Mouse (Mus musculus) adrenal gland, adult 10 weeks (tissue): ENCODE results near the gene Gm49393. TPM values are rescaled to one million over a fixed set of nuclear protein-coding genes. Genes with fewer than 3 reads are reported as not detected.

ENCODE experiments used
- polyA plus RNA-seq: library from polyadenylated mRNA; stranded (reverse); fragments of 350-450 nt; fragmentation: Illumina TruSeq; extraction: RNeasy Lipid Tissue Mini Kit (QIAGEN cat#74804); gene quantifications from one replicate; pipeline ENCODE4 v1.2.3, GENCODE M21; 2014; ENCODE audit warnings: low read depth, low replicate concordance

The Gm49393 gene
- 295 TPM for polyA plus RNA-seq

DNA sequence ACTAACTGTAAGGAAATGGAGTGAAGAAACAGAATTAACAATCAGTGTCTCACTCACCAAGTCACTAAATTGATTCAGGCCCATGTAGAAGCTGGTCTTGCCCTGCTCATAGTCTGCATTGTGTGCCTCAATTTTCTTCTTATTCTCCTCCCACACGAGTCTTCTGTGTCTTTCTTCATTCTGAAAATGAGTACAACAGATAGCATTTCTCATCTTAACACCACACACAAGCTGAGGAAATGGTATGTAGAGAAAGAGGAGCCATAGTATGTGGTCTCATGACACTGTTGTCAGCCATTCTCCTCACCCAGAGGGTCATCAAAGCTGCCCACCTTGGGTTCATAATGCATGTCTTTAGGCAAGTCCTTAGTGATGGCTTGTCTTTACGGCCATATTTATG is at the start of gene Gm49393:
Gm49393 (minus strand) TSS at position 101 of the 400 bp plus-strand sequence.

DNA sequence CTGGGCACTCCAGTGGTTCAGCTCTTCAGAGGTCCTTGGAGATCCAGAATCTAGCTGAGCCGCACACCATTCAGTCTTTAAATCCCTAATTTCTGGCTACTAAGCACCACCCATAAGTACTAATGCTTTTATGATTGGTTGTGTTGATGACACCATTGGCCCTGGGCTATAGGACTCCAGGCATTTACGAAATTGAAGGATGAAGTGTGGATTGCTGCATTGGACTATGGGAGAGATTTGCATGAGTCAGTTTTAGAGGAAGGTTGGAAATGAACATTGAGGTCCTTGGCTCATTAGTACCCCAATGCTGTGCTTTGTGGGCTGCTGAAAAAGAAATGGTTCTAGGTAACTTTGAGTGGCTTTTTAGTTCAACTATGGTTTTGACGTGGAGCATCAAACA is 6.5 kb upstream of the Gm49393 start, which contains the start of gene Tpbpa:
Tpbpa (minus strand) TSS at position 101 of the 400 bp plus-strand sequence.

GRCm38 (mm10) chr13:60936500-60936901 is 1.1 kb upstream of the Gm49393 start, which contains the start of the genes Gm49391 and Ctla2a:
Gm49391 (minus strand) TSS chr13:60936571.
Ctla2a (minus strand) TSS chr13:60936625.

GRCm38 (mm10) chr13:60904780-60905179 is 30.6 kb downstream of the Gm49393 start, which contains the start of gene Tpbpb:
Tpbpb (minus strand) TSS chr13:60904880.

GRCm38 (mm10) chr13:60897328-60897727 is 38.1 kb downstream of the Gm49393 start, which contains the start of gene Ctla2b:
Ctla2b (minus strand) TSS chr13:60897447.

DNA sequence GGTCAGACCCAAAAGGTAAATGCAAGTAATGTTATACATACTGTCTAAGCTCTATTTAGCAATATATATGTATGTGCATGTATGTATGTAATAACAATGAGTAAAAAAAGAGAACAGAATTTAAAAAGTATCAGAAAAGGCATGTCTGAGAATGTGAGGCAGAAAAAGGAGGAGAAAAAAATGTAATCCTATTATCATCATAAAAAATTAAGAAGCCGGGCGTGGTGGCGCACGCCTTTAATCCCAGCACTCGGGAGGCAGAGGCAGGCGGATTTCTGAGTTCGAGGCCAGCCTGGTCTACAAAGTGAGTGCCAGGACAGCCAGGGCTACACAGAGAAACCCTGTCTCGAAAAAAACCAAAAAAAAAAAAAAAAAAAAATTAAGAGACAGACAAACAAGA is 38.6 kb downstream of the Gm49393 start, which contains the start of gene Gm49392:
Gm49392 (minus strand) TSS at position 101 of the 400 bp plus-strand sequence.

DNA sequence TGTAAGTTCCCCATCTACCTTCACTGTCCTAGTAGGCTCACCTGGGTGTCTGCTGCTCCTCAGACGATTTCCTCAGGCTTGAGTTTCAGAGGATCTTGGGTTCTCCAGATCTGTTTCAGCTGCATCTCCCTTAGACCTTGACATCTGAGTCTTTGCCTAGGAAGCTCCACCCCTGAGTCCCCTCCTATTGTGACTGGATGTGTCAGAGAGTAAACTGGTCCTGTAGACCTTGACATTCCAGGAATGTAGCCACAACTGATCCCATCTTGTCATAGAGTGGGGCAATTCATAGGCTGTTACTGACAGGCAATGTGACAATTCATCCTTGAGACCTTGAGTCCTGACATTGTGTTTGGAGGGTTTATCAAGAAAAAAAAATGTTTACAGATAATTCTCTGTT is 71.1 kb downstream of the Gm49393 start, which contains the start of gene 4930486L24Rik:
4930486L24Rik (minus strand) TSS at position 195 of the 400 bp plus-strand sequence.

Other genes starting within 250 kb of the Gm49393 start
- gene BC051665, start 149.2 kb downstream of the Gm49393 start, polyA plus RNA-seq: not detected
- not detected for gene Ctsll3, start 132.7 kb downstream of the Gm49393 start, polyA plus RNA-seq
- gene 4930486L24Rik, start 71.1 kb downstream of the Gm49393 start, polyA plus RNA-seq: 64.6 TPM
- 0.99 TPM for gene Gm49392, start 38.7 kb downstream of the Gm49393 start, polyA plus RNA-seq
- gene Ctla2b, start 38.1 kb downstream of the Gm49393 start, polyA plus RNA-seq: 6.6 TPM
- gene Tpbpb, start 30.7 kb downstream of the Gm49393 start, polyA plus RNA-seq: not detected
- gene Gm49391, start 981 bp upstream of the Gm49393 start, polyA plus RNA-seq: 13.1 TPM
- gene Ctla2a, start 1.0 kb upstream of the Gm49393 start, polyA plus RNA-seq: 52.9 TPM
- not detected for gene Tpbpa, start 6.4 kb upstream of the Gm49393 start, polyA plus RNA-seq
- not detected for gene Ctsj, start 70.4 kb upstream of the Gm49393 start, polyA plus RNA-seq
- gene Ctsq, start 105.0 kb upstream of the Gm49393 start, polyA plus RNA-seq: not detected
- gene Ctsr, start 228.7 kb upstream of the Gm49393 start, polyA plus RNA-seq: not detected